Mouse (Mus musculus): Measurements from ENCODE around the gene Parp14.
A peak's percentile ranks its signal among the peaks of the same experiment; 100 is the strongest.
"Not testable (repeated sequence)": the region's sequence is repeated elsewhere in the genome, so short reads cannot be mapped to it uniquely, and the experiment has no call there.

The Parp14 gene

DNA sequence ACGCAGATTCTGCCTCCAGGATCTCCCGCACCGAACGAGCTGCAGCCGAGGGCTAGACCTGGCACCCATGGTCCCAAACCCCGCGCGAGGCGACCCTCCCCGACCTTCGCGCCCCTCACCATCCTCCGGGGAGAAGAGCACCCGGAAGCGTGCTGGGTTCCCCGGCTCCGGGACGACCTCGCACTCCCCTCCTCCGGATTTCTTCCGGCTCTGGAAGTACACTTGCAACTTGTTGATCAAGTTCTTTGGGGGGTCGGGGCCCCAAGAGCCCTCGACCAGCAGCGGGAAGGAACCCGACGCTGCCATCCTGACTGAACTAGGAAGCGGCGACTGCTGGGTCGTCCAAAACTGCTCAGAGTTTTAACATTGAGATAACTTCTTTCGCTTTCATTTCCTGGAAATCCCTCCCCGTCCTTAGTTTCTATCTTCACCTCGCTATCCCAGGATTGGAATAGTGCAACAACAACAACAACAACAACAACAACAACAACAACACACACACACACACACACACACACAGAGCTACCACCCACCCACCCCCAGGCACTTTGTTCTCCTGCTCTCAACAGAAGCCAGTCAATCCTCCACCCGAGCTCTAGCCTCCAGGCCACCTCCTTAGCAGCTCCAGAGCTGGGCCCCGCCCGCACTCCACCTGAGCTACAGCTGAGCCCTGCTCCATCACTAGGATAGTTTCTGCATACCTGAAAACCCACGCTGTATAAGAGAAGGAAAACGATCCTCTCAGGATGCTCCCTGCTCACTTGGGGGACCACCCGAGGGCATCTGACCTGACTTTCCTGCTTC, at the start of gene Parp14:
Parp14 (minus strand) TSS at position 497 of the 804 bp plus-strand sequence.
- peak; percentile 12 to 27 for DNase-seq (ENCODE audit: low spot score in 2 of 2)

DNA sequence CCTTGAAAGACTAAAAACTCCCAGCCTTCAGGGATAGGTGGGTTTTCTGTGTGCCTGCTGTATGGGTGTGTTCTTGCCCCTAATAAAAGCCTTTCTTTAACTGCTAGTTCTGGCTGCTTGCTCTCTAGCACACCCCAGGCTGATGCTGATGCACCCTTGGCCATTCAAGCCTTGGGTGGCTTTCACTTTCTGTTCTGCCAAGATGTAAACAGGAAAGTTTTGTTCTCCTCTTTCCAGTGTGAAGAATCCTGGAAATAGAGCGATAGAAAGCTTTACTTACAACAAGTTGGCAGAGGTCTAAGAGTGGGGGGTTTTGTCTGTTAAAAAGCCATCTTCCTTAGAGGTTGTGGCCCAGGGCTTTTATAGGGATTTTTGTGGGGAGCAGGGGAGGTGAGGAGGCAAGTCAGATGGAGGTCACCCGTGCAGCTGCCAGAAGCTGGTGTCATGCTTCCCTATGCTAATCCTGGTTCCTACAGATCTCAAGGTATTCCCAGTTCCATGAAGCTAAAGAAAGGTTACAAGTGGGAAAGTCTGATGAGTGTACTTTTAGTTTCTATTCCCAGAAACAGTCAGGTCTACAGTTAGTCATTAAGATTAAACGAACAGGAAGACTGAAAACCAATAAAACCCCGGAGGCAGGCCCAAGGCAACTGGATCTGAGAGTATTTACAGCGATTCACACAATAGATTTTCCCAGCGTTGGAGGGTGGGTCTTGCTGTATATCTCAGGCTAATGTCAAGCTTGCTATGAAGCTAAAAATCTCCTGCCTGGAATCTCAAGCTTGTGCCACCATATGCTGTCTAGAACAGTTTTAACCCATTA, 47.6 kb upstream of the Parp14 start:
- DNase-seq (ENCODE audit: low spot score in 2 of 2): no peak

DNA sequence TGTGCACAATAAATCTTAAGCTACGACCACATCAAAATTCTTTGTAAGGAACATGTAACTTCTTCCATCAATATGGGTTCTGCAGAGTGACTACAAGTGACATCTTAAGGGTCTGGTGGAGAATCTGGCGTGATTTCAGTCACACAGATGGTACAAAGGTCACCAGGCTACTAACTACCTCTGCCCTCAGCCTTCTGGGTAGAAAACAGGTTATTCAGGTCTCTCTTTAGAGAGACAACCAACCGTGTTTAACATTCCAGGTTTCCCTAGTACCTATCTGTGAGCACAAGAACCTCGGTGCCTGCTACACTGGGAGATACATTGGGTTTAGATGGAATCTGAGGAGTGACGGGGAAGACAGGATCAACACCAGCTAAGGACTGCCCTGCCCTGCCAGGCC, 43.0 kb upstream of the Parp14 start:
- DNase-seq (ENCODE audit: low spot score in 2 of 2): no peak

DNA sequence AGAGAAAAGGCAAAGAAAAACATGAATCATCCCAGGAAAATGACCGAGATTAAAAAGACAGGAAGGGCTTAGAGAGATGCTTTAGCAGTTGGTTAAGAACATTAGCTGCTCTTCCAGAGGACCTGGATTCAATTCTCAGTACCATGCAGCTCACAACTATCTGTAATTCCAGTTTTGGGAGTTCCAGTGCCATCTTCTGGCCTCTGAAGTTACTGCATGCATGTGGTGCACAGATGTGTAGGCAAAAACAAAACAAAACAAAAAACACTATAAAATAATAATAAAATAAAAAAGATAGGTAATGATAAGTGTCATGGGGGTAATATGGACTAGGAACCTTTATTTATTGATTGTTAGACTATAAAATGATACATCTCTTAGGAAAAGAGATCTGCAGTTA, 42.2 kb upstream of the Parp14 start:
- no peak for DNase-seq (ENCODE audit: low spot score in 2 of 2)

DNA sequence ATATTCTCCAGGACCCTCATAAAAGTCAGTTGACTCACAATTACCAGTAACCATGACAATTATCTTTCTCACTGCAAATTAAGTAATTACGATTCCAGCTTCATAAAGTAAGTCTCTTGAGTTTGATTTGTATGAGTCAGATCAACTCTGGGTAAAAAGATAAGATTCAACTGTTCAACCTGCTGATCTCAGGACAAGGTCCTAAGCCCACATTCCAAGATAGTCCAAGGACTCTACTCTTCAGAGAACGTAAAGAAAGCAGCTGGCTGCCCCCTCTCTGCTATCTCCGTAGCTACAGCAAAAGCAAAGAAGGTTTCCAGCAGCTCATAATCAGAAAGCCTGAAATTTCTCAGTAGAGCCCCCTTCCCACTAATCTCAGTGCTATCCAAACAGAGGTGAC, 40.1 kb upstream of the Parp14 start:
- no peak for DNase-seq (ENCODE audit: low spot score in 2 of 2)

DNA sequence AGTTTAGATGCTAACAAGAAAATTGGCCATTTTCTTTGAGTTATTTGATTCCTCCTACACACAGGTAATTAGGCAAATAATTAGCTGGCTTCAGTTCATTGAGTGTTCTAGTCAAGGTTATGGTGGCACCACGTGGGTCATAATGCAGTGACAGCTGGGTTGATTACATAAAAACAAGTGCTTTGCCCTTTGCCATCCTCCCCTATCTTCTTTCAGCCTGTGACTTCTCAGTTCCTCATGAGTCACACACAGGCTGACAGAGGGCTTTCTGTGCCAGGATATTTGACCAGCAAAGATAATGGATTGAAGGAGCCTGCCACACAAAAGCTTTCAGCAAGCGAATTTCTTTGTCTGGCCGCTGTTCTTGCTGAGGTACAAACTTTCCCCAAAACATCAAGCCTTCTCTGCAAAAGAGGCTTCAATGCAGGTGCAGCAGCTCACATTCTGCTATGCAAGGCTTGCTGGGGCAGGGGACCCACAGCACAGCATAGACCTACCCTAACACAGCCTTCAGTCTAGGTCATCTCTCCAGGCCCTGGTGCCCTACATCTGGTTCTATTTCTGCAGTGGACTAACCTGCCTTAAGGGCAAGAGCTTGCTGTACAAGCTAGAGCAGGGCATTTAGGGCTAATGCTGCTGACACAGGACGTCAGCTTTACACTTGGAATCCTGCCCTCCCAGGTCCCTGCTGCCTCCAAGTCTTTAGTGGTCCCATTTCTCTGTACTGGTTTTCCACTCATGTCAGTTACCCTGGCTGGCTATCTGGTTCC, 36.3 kb upstream of the Parp14 start:
- DNase-seq (ENCODE audit: low spot score in 2 of 2): no peak

DNA sequence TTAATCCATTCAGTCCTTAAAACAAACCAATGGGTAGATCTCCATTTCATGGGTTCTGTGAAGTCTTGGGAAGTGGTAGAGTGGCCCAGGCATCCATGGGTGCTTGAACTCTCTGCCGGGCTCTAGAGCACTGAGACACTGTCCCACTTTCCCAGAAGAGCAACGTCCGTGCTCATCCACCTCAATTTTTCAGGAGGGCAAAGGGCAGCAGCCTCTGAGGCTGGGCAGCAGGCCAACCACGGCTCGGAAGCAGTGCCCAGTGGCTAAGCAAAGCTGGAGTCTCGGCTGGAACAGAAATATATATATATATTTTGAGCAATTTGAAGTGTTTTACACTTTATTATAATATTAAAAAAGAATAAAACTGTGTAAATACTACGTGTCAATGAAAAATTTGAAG, 35.5 kb upstream of the Parp14 start:
- no peak for DNase-seq (ENCODE audit: low spot score in 2 of 2)

DNA sequence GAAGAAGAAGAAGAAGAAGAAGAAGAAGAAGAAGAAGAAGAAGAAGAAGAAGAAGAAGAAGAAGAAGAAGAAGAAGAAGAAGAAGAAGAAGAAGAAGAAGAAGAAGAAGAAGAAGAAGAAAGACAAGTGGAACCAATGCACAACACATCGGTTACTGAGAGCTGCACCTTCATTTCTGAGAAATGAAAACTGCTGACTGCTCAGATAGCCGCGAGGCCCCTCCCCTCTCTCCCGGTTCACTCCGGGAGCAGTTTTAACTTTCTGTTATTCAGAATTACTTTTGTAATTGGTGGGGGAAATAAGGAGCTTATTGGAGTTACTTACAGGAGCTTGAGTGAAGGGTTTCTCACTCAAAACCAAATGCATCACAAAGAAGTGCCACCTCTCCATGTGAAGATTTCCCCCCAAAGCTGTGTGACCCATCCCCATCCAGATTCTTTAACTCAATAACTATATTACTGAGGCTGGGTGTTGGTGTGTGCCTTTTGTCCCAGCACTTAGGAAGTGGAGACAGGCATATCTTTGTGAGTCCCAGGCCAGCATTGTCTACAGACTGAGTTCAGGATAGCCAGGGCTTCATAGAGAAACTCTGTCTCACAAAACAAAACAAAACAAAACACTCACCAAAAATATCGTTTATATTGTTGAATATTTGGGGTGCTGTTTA, 34.6 kb upstream of the Parp14 start:
- DNase-seq (ENCODE audit: low spot score in 2 of 2): no peak

DNA sequence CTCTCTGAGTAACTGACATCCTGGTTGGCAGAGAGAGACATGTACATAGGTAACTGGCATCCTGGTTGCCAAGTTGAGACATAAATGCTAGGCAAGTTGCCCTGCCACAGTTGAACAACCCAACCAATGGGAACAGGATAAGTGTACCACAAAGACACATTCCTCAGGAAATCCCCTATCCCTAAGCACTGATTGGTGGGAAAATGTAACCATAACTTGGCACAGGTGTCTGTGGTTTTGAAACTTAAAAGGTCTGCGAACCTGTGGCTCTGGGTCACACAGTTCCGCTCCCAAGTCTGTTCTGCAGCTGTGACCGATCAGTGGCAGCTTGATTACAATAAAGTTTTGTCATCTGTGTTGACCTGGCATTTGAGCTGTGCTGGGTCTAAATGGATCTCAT, 34.0 kb upstream of the Parp14 start:
- no peak for DNase-seq (ENCODE audit: low spot score in 2 of 2)

DNA sequence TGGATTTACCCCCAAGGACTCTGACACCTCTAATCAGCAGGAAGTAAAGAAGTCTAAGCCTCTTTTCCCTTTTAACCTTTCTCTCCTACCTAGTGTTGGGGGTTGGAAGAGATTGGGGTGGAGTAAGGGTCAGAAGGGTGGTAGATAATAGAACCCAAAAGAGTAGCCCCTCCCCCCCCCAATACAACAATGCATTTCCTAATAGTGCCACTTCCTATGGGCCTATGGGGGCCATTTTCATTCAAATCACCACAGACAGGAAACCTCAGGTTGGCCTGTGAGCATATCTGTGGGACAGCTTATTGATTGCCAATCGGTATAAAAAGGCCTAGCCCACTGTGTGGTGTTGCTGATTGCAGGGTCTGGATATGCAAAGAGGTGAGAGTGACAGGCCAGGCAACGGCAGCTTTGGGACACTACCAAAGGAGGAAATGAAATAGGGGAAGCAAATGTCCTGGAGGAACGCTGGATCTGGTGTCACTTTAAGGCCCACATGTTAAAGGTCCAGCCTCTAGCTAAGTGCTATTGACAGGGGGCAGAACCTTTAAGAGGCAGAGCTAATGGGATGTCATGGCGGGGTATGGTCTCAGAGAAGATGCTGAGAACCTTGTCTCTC, 32.9 kb upstream of the Parp14 start:
- DNase-seq (ENCODE audit: low spot score in 2 of 2): no peak

DNA sequence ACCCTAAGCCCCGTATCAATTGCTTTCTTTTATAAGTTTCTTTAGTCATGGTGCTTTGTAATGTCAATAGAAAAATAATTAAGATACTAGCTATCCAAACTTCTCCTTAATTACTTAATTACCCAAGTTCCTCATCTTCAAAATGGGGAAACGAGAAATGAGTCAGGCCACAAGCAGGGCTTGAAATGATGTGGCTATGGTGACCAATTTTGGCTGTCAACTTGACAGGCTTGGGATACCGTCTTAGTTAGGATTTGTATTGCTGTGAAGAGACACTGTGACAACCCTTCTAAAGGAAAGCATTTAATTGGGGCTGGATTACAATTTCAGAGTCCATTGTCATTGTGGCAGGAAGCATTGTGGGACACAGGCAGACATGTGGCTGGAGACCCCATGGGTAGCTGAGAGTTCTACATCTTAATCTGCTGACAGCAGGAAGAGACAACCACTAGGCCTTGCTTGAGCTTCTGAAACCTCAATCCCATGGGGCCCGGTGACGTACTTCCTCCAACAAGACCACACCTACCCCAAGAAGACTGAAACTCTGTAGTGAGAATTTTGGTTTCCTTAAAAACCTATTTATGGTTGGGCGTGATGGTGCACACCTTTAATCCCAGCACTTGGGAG, 31.8 kb upstream of the Parp14 start:
- DNase-seq (ENCODE audit: low spot score in 2 of 2): no peak

DNA sequence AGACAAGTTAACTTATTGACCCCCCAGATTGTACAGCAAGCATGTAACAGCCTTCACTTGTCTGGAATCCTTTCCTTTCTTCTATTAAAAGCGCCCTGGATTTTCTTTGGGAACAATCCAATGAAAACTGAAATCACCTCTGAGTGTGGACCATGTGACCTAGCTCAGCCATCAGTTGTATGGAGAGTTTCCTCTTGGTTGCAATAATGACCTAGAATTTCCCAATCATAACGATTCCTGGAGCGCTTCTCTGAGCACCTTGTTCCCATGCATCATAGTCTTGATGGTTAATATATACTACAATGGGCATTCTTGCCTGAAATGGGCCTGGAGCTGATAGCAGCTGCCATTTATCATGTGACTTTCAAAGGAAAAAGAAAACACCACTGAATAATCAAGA, 29.2 kb upstream of the Parp14 start:
- no peak for DNase-seq (ENCODE audit: low spot score in 2 of 2)

DNA sequence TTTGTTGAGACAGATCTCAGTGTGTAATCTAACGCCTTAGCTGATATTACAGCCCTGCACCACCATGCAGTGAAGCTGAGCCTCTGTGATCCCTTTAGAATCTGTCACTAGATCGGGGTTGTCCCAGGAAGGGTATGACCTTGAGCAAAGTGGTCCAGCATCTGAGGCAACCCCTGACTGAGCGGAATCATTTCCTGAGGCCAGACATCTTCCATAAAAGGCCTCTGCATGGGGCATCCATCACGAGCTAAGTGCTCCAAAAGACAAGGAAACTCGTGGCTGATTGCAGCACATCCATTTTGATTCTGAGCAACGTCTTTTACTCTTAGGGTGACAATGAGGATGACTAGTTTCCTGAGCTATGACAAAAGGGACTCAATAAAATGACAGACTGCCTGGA, 23.7 kb upstream of the Parp14 start:
- DNase-seq (ENCODE audit: low spot score in 2 of 2): no peak

DNA sequence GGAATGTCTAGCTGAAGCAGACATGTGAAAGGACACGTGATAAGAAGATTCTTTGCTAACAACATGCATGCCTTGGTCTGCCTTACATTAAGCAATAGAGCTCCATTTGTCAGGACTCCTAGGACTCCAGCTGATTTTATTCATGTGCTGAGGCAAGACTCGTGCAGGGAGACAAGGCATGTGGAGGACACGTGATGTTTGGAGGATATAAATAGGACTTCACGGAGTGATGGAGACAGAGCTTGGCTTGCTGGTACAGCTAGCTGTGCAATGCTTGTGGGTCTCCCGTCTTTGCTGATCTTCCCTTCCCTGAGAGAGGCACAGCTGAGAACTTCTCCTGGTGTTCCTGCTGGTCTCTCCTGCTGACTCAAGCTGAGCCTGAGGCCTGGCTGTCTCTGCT, 20.3 kb upstream of the Parp14 start:
- not testable (repeated sequence) for DNase-seq (ENCODE audit: low spot score in 2 of 2)

DNA sequence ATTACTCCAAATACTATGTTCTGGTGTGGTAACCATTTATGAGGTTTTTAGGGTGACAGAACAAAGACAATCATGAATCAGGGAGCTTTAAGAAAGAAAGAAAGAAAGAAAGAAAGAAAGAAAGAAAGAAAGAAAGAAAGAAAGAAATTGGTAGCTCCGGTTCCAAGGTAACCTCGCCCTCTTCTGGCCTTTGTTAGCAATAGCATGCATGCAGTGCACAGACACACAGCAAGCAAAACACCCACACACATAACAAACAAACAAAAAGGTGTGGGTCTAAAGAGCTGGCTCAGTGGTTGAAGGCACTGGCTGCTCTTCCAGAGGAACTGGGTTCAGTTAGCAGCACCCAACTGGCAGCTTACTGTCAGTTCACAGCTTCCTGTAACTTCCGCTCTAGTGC, 19.3 kb upstream of the Parp14 start:
- no peak for DNase-seq (ENCODE audit: low spot score in 2 of 2)

DNA sequence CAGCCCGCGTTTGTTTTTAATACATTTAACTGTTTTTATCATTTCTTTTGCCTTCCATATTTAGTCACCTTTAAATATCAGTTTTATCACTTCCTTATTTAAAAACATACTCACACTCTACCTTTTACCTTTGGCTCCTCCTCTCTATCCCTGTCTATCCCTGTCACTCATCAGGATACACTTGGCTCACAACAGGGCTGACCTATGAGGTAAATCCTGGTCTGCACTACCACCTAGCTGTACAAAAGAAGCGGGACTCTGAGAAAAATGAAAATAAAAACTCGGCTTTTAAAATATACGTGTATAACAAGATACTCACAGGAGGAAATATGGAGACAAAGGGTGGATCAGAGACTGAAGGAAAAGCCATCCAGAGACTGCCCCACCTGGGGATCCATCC, 17.6 kb upstream of the Parp14 start:
- no peak for DNase-seq (ENCODE audit: low spot score in 2 of 2)

DNA sequence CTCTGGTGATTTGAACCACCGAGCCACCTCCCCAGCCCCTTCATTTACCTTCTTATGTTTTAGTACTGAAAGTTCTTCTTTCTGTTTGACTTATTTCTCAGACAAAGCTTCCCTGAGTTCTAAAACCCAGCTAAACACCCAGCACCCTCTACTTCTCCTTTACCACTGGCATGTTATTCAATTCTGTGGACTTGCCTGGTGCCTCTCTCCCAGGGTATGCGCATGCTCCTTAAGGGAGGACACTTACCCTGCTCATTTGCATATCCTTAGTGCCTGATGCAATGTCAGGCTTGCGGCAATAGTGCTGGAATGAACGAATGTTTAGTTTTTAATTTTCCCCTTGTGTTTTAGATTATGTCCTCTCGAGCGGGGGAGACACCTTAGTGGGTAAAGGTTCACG, 16.8 kb upstream of the Parp14 start:
- no peak for DNase-seq (ENCODE audit: low spot score in 2 of 2)

DNA sequence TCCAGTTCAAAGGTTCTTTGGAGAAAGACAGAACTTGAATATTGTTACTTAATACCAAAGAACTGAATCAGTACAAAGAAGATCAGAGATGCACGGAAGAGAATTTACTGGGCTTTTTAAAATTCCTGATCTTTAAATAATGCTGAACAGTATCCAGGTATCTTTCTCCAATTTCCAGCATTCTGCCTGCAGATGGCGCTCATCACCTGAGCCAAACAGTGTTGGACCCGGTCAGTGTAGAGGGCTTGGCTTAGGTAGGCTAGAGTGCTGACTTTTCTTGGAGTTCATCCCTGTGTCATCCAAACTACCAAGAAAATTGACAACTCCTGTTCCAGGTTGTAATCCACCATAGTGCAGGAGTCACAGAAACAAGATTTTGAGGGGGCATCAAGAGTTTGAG, 3.1 kb upstream of the Parp14 start:
- DNase-seq (ENCODE audit: low spot score in 2 of 2): peak; percentile 25 to 65

DNA sequence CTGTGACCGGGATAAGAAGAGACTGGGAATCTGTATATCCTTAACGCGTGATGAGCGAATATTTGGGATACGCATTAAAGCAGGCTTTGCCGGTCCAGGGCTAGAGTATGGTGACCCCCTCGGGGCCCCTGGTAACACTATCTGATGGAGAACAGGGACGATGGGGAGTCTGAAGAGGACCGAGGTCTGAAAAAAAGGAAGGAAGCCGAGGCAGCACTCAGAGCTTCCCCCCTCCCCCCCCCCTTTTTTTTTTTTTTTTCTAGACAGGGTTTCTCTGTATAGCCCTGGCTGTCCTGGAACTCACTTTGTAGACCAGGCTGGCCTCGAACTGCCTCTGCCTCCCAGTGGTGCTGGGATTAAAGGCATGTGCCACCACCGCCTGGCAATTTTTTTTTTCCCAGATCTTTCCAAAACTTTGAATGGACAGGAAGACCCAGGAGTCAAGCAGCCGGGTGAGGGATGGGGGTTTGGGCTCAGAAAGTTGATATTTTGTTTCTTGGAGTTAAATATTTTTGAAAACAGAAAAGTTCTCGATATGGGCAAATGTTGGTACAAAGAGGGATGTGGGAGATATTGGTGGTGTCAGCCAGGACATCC, 1.2 kb upstream of the Parp14 start:
- no peak for DNase-seq (ENCODE audit: low spot score in 2 of 2)

DNA sequence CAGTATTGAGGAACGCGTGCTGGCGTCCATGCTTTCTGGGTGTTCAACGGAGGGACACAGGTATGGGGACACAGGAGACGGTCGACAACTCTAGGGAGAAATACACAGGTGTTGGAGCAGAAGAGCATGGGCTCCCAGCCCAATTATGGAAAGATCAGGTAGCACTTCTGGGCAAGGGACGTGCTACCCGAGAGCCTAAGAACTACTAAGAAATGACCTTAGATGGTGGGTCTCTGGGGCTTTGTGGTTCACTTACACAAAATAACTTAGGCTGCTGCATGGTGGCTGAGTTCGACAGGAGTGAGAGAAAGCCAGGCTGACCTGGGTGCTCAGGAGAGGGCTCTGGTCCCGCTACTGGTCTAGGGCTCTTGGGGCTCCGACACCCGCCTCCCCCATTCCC, 554 bp upstream of the Parp14 start:
- no peak for DNase-seq (ENCODE audit: low spot score in 2 of 2)

All from spleen, postnatal 14 days (tissue).